9 mouse cellular contexts compared by ENCODE assay signal in genomic region chr7:126039247-126039835, GRCm38 (mm10). TPM values are rescaled to one million over a fixed set of nuclear protein-coding genes. Genes with fewer than 3 reads are reported as not detected.
DNase-seq lines count a peak whose midpoint lies in the region; ATAC-seq and TF ChIP-seq lines count a peak whose summit lies in the region.
"Had no signal": no experiment of that assay in that cellular context is flagged by ENCODE, and none has a peak within 500 bp of the region (broad histone marks: within the 10 kb centered on the region; RNA-seq: fewer than 3 reads in every experiment).

No protein-coding gene starts in this region.

- TF ChIP-seq CTCF in kidney, postnatal 0 days (IDR thresholded peaks at IDR 0.05; ENCODE audit: low read depth): no peak

- no peaks in the 10 kb centered on the region for H3K9me3 ChIP-seq in kidney, postnatal 0 days (replicated peaks; ENCODE audit: low read length)
- H3K9me3 ChIP-seq in forebrain, embryonic 10.5 days: no peaks in the 10 kb centered on the region
- H3K9me3 ChIP-seq in limb, embryonic 15.5 days: no peaks in the 10 kb centered on the region
- no peaks in the 10 kb centered on the region for H3K9me3 ChIP-seq in neural tube, embryonic 15.5 days (replicated peaks)

- H3K27ac ChIP-seq in kidney, postnatal 0 days: no peak overlapping the region
- H3K27ac ChIP-seq in forebrain, embryonic 10.5 days: peak overlapping the region; percentile 63
- peak overlapping the region; percentile 19 for H3K27ac ChIP-seq in limb, embryonic 15.5 days
- H3K27ac ChIP-seq in neural tube, embryonic 15.5 days (replicated peaks): peak overlapping the region; percentile 88

- H3K9ac ChIP-seq in kidney, postnatal 0 days (ENCODE audit: low read depth, low read length): no peak overlapping the region
- H3K9ac ChIP-seq in limb, embryonic 15.5 days: no peak overlapping the region
- H3K9ac ChIP-seq in neural tube, embryonic 15.5 days (replicated peaks): peak overlapping the region; percentile 36; the same call in 1 of the 2 replicates

- ATAC-seq in kidney, postnatal 0 days (replicated peaks; ENCODE audit: low FRiP score, low read depth): no peak; the same call in 1 of the 2 replicates
- ATAC-seq in limb, embryonic 15.5 days (ENCODE audit: insufficient number of reproducible peaks, low FRiP score, low TSS enrichment, low read depth): no peak
- peak; percentile 29; the same call in 1 of the 2 replicates for ATAC-seq in neural tube, embryonic 15.5 days (ENCODE audit: low FRiP score)

- H3K27me3 ChIP-seq in kidney, postnatal 0 days (ENCODE audit: insufficient read depth, low read length): no peaks in the 10 kb centered on the region
- 0 out of 2 replicates have a peak, but pooled peaks cover 4% of the 10 kb centered on the region for H3K27me3 ChIP-seq in forebrain, embryonic 10.5 days (ENCODE audit: poor library complexity, severe bottlenecking)
- H3K27me3 ChIP-seq in limb, embryonic 15.5 days: no peaks in the 10 kb centered on the region
- no peaks in the 10 kb centered on the region for H3K27me3 ChIP-seq in neural tube, embryonic 15.5 days (replicated peaks)

- DNase-seq in kidney, postnatal 0 days (ENCODE audit: low spot score): no peak
- no peak for DNase-seq in kidney, adult 11 months
- DNase-seq in forebrain, embryonic 10.5 days (ENCODE audit: extremely low spot score, low spot score): no peak
- no peak for DNase-seq in spleen, postnatal 4 days (ENCODE audit: low spot score in 2 of 2)
- DNase-seq in embryo, embryonic 9.5 days (ENCODE audit: extremely low spot score): no peak
- DNase-seq in embryo, embryonic 11 days: no peak
- DNase-seq: cerebellum, adult 11 months had no signal

- no peaks in the 10 kb centered on the region for H3K36me3 ChIP-seq in kidney, postnatal 0 days (ENCODE audit: insufficient read depth, low read length)
- no peaks in the 10 kb centered on the region for H3K36me3 ChIP-seq in forebrain, embryonic 10.5 days (replicated peaks)
- H3K36me3 ChIP-seq in limb, embryonic 15.5 days: no peaks in the 10 kb centered on the region
- H3K36me3 ChIP-seq in neural tube, embryonic 15.5 days: no peaks in the 10 kb centered on the region

- H3K4me3 ChIP-seq in kidney, postnatal 0 days (replicated peaks; ENCODE audit: low read depth, low read length): no peak overlapping the region
- H3K4me3 ChIP-seq in forebrain, embryonic 10.5 days: no peak overlapping the region
- no peak overlapping the region for H3K4me3 ChIP-seq in limb, embryonic 15.5 days
- H3K4me3 ChIP-seq in neural tube, embryonic 15.5 days (replicated peaks): no peak overlapping the region

- 77% methylated on average over 5 of the region's 5 CpGs for WGBS in kidney, postnatal 0 days
- 95% methylated on average over 5 of the region's 5 CpGs for WGBS in forebrain, embryonic 10.5 days
- 87% methylated on average over 5 of the region's 5 CpGs for WGBS in limb, embryonic 15.5 days
- 56% methylated on average over 5 of the region's 5 CpGs for WGBS in neural tube, embryonic 15.5 days

- no peaks in the 10 kb centered on the region for H3K4me1 ChIP-seq in kidney, postnatal 0 days (replicated peaks; ENCODE audit: insufficient read depth, low read length)
- H3K4me1 ChIP-seq in forebrain, embryonic 10.5 days: peaks cover 37% of the 10 kb centered on the region
- H3K4me1 ChIP-seq in limb, embryonic 15.5 days: peaks cover 46% of the 10 kb centered on the region
- H3K4me1 ChIP-seq in neural tube, embryonic 15.5 days: peaks cover 45% of the 10 kb centered on the region

- H3K4me2 ChIP-seq in kidney, postnatal 0 days (ENCODE audit: low read length): peak overlapping the region; percentile 23; the same call in 1 of the 2 replicates
- no peak overlapping the region for H3K4me2 ChIP-seq in limb, embryonic 15.5 days
- H3K4me2 ChIP-seq in neural tube, embryonic 15.5 days: peak overlapping the region; percentile 31

RNA-seq across cellular contexts. Expression of gene Gsg1l, which starts 42.9 kb away (rescaled TPM):
- 0.72 and 0.78 TPM in 2 replicates for polyA plus RNA-seq in kidney, postnatal 0 days (2015; fragmentation: Nextera tagmentation; extraction: Ambion mirVana)
- polyA plus RNA-seq in forebrain, embryonic 10.5 days (2016; fragmentation: Nextera tagmentation; extraction: Ambion mirVana): 0.10 and 0.11 TPM in 2 replicates
- polyA plus RNA-seq in limb, embryonic 15.5 days (2015; fragmentation: Nextera tagmentation; extraction: Ambion mirVana): 2.0 and 2.3 TPM in 2 replicates
- polyA plus RNA-seq in neural tube, embryonic 15.5 days (2015; fragmentation: Nextera tagmentation; extraction: Ambion mirVana): 12.9 and 14.4 TPM in 2 replicates
